Mouse (Mus musculus) liver, adult 2 months (tissue): ENCODE measurements at regions not wholly inside any gene's neighbourhood (a gene's known extent, or its start where the extent isn't known, plus 50 kb on each side); places are given as distances from the start of the nearest gene placed in this dataset.

Source experiments
- DNase-seq: peaks from one replicate; pipeline ENCODE4 v3.0.0-alpha.2; 2011; ENCODE audit warnings: low read depth, low spot score; ENCODE audit errors: extremely low read depth
- H3K27ac ChIP-seq: fragments of 200-500 bp; replicated peaks from 2 replicates; pipeline ENCODE4 v1.5.1; 2012; ENCODE audit warnings: low read depth, mild to moderate bottlenecking, control low read depth, inconsistent platforms, low read length; ENCODE audit not compliant: insufficient read depth
- H3K27me3 ChIP-seq: fragments of 200-500 bp; 2 replicates; pipeline ENCODE4 v1.6.1; 2012; ENCODE audit warnings: mild to moderate bottlenecking, moderate library complexity, low read length, inconsistent platforms; ENCODE audit not compliant: control insufficient read depth, insufficient read depth
- H3K36me3 ChIP-seq: fragments of 200-500 bp; 2 replicates; pipeline ENCODE4 v1.6.1; 2012; ENCODE audit warnings: low read length, inconsistent platforms; ENCODE audit not compliant: control insufficient read depth, insufficient read depth
- H3K4me1 ChIP-seq: fragments of 200-500 bp; 2 replicates; pipeline ENCODE4 v1.6.1; 2011; ENCODE audit warnings: low read length; ENCODE audit not compliant: control insufficient read depth, insufficient read depth
- H3K4me3 ChIP-seq: fragments of 200-500 bp; 2 replicates; pipeline ENCODE4 v1.5.1; 2011; ENCODE audit warnings: low read depth, mild to moderate bottlenecking, control low read depth, low read length, moderate library complexity; ENCODE audit not compliant: insufficient read depth
- H3K79me2 ChIP-seq: fragments of 200-500 bp; 2 replicates; pipeline ENCODE4 v1.6.1; 2012; ENCODE audit warnings: inconsistent platforms, mild to moderate bottlenecking, low read length, moderate library complexity; ENCODE audit not compliant: control insufficient read depth, insufficient read depth
- H3K9ac ChIP-seq: fragments of 200-500 bp; 2 replicates; pipeline ENCODE4 v1.6.1; 2012; ENCODE audit warnings: low read depth, mild to moderate bottlenecking, control low read depth, inconsistent platforms, low read length
- CTCF ChIP-seq: fragments of 200-500 bp; IDR thresholded peaks from 2 replicates; pipeline ENCODE4 v1.5.1; 2011; ENCODE audit warnings: low read depth, low read length, control low read depth
- POLR2A ChIP-seq: fragments of 200-500 bp; IDR thresholded peaks from 2 replicates; pipeline ENCODE4 v1.6.1; 2011; ENCODE audit warnings: low read length, control low read depth; ENCODE audit not compliant: insufficient read depth; ENCODE audit errors: extremely low read depth
- WGBS: fragments of 180-500 bp; shearing (Covaris S2); methylation state at CpG from one replicate; pipeline ENCODE4 v1.1.7; 2018; 5-methylcytosine and 5-hydroxymethylcytosine counted together

DNA sequence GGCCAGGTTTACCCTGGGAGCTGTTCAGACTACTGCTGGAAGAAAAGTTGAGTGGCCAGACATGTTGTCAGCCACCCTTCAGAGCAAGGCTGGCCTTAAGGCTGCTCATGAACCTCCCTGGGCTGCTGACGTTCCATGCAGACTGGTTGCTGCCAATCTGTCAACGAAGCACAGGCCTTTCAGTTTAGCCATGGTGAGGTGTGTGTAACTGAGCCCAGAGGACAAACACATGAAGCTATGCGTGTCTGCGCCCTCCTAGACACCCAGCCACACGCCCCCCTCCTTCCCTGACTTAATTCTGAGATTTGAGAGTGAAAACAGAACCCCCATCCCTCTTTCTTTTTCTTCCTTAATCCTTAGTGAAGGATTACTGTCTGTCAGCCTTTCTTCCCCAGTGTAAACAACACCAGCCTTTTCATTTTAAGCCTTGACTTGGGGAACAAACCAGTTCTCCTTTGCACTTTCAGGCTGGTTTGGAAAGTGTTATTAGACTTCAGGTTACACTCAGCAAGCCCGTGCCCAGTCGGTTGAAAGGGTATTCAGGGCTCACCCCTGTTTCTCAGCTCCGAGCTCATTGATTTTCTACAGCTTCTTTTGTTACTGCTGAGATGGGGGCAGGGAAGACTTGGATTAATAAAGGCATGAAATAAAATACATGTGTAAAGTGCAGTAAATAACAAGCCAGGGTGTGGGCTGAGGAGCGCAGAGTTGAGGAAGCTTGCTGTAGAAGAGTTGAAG is 379.4 kb downstream of the Dmrt2 start:
- Histone ChIP-seq H3K4me3 (no peak overlapping the region), H3K27me3 (no peaks in the 10 kb centered on the region), H3K4me1 (no peaks in the 10 kb centered on the region), H3K36me3 (no peaks in the 10 kb centered on the region), H3K9ac (no peak overlapping the region), H3K27ac (no peak overlapping the region), H3K79me2 (no peaks in the 10 kb centered on the region)
- TF ChIP-seq POLR2A (no peak), CTCF (no peak)
- 57% methylated on average over 9 of the region's 9 CpGs for WGBS
- DNase-seq: no peak

- Histone ChIP-seq H3K4me3 (no peak overlapping the region), H3K4me1 (no peaks in the 10 kb centered on the region), H3K9ac (no peak overlapping the region), H3K79me2 (no peaks in the 10 kb centered on the region), H3K27me3 (no peaks in the 10 kb centered on the region), H3K27ac (no peak overlapping the region), H3K36me3 (no peaks in the 10 kb centered on the region)
- no peak for TF ChIP-seq CTCF
- 87% methylated on average over 2 of the region's 2 CpGs for WGBS
- no peak for DNase-seq
These were observed 387.5 kb downstream of the Dmrt2 start for GRCm38 (mm10) chr19:26059668-26060067.

GRCm38 (mm10) chr19:26068553-26068952 is 396.3 kb downstream of the Dmrt2 start:
- Histone ChIP-seq H3K9ac (no peak overlapping the region), H3K36me3 (no peaks in the 10 kb centered on the region), H3K27ac (no peak overlapping the region), H3K79me2 (no peaks in the 10 kb centered on the region), H3K27me3 (no peaks in the 10 kb centered on the region), H3K4me3 (no peak overlapping the region), H3K4me1 (no peaks in the 10 kb centered on the region)
- 64% methylated on average over 2 of the region's 2 CpGs for WGBS
- TF ChIP-seq CTCF (no peak), POLR2A (no peak)
- no peak for DNase-seq

- no peak overlapping the region for H3K4me3 ChIP-seq
- no peaks in the 10 kb centered on the region for H3K4me1 ChIP-seq
These were observed 397.7 kb downstream of the Dmrt2 start for GRCm38 (mm10) chr19:26069908-26070307.

GRCm38 (mm10) chr19:26088318-26088717 is 416.1 kb downstream of the Dmrt2 start:
- Histone ChIP-seq H3K4me1 (no peaks in the 10 kb centered on the region), H3K36me3 (no peaks in the 10 kb centered on the region), H3K4me3 (no peak overlapping the region), H3K27ac (no peak overlapping the region), H3K27me3 (no peaks in the 10 kb centered on the region), H3K9ac (no peak overlapping the region), H3K79me2 (no peaks in the 10 kb centered on the region)
- 57% methylated on average over 3 of the region's 3 CpGs for WGBS
- TF ChIP-seq CTCF: no peak
- TF ChIP-seq POLR2A: no peak
- no peak for DNase-seq

More at GRCm38 (mm10) chr19:26069908-26070307, 397.7 kb downstream of the Dmrt2 start:
- WGBS: 83% methylated on average over 3 of the region's 3 CpGs
- no peaks in the 10 kb centered on the region for H3K79me2 ChIP-seq
- H3K9ac ChIP-seq: no peak overlapping the region
- DNase-seq: no peak
- H3K36me3 ChIP-seq: no peaks in the 10 kb centered on the region
- H3K27ac ChIP-seq: no peak overlapping the region
- TF ChIP-seq CTCF (no peak), POLR2A (no peak)
- no peaks in the 10 kb centered on the region for H3K27me3 ChIP-seq

DNA sequence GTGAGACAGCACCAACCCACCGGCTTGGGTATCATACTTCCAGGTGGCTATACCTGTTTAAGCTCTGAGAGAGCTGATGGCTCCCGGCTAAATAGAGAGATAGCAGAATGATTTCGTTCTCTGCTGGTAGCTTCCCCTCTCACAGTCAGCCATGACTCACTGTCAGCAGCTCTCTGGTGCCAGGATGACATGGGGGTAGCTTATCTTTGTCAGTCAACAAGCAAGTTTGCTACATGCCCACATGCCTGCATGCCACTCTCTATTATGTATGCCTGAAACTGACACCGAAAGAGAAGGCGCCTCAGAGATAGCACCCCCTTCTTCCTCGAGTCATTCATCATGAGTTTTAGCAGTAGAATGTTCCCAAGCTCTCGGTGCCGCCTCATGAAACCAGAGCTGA is 419.2 kb downstream of the Dmrt2 start:
- no peaks in the 10 kb centered on the region for H3K4me1 ChIP-seq
- TF ChIP-seq CTCF: no peak
- no peak for TF ChIP-seq POLR2A
- no peak overlapping the region for H3K9ac ChIP-seq
- no peaks in the 10 kb centered on the region for H3K79me2 ChIP-seq
- no peak overlapping the region for H3K27ac ChIP-seq
- no peak overlapping the region for H3K4me3 ChIP-seq
- H3K27me3 ChIP-seq: no peaks in the 10 kb centered on the region
- WGBS: 79% methylated on average over 8 of the region's 8 CpGs
- no peaks in the 10 kb centered on the region for H3K36me3 ChIP-seq
- DNase-seq: no peak
